In genomic region chr7:132464894-132465293, GRCm38 (mm10) we compare ENCODE assay signal across 24 mouse cellular contexts.
DNase-seq lines count a peak whose midpoint lies in the region; ATAC-seq and TF ChIP-seq lines count a peak whose summit lies in the region.
"Had no signal": no experiment of that assay in that cellular context is flagged by ENCODE, and none has a peak within 500 bp of the region (broad histone marks: within the 10 kb centered on the region; RNA-seq: fewer than 3 reads in every experiment).

No protein-coding gene starts in this region.

- DNase-seq in frontal cortex, postnatal 10 days (ENCODE audit: low spot score in 2 of 2) = no peak
- peak; percentile 18 for DNase-seq in liver, adult 2 months (ENCODE audit: extremely low read depth, low read depth, low spot score)
- DNase-seq in lung, adult 2 months = no peak
- peak; percentile 8 for DNase-seq in NIH3T3 (ENCODE audit: low read depth)
- no peak for DNase-seq in forebrain, embryonic 11.5 days (ENCODE audit: low spot score)
- DNase-seq: adrenal gland, adult 2 months; adrenal gland, postnatal 10 days; adrenal gland, postnatal 25 days; B cell, adult 2 months; cerebellum, adult 11-12 months; cerebellum, adult 2 months; cerebellum, adult 9-10 months; cerebellum, postnatal 10 days; cerebellum, postnatal 25 days had no signal

- 75% methylated on average over 1 of the region's 1 CpGs for WGBS in liver, adult 2 months
- WGBS in liver, embryonic 12.5 days (ENCODE audit: insufficient replicate concordance) = 66% methylated on average over 1 of the region's 1 CpGs
- 50% methylated on average over 1 of the region's 1 CpGs for WGBS in lung, embryonic 16.5 days
- WGBS in lung, adult 2 months = 79% methylated on average over 1 of the region's 1 CpGs
- WGBS in forebrain, embryonic 11.5 days = 78% methylated on average over 1 of the region's 1 CpGs

- H3K9ac ChIP-seq in liver, adult 2 months (ENCODE audit: low read depth, low read length) = no peak overlapping the region
- H3K9ac ChIP-seq in liver, embryonic 12.5 days = no peak overlapping the region
- no peak overlapping the region for H3K9ac ChIP-seq in lung, embryonic 16.5 days (ENCODE audit: low read length)
- no peak overlapping the region for H3K9ac ChIP-seq in forebrain, embryonic 11.5 days (ENCODE audit: low read length)
- H3K9ac ChIP-seq: embryonic facial prominence, embryonic 12.5 days; forebrain, embryonic 12.5 days had no signal

- no peaks in the 10 kb centered on the region for H3K79me2 ChIP-seq in liver, adult 2 months (ENCODE audit: control insufficient read depth, insufficient read depth, low read length)

- no peak for TF ChIP-seq POLR2A in liver, adult 2 months (IDR thresholded peaks at IDR 0.05; ENCODE audit: extremely low read depth, insufficient read depth, low read length)
- TF ChIP-seq POLR2A in lung, adult 2 months (IDR thresholded peaks at IDR 0.05; ENCODE audit: borderline replicate concordance, extremely low read depth, low read depth, low read length) = no peak

- H3K36me3 ChIP-seq in liver, adult 2 months (ENCODE audit: control insufficient read depth, insufficient read depth, low read length) = no peaks in the 10 kb centered on the region
- H3K36me3 ChIP-seq in liver, embryonic 12.5 days = no peaks in the 10 kb centered on the region
- no peaks in the 10 kb centered on the region for H3K36me3 ChIP-seq in lung, embryonic 16.5 days (ENCODE audit: control insufficient read depth, insufficient read depth, low read length)
- H3K36me3 ChIP-seq in forebrain, embryonic 11.5 days (ENCODE audit: control insufficient read depth, insufficient read depth, low read length) = no peaks in the 10 kb centered on the region
- H3K36me3 ChIP-seq: embryonic facial prominence, embryonic 10.5 days; embryonic facial prominence, embryonic 12.5 days; forebrain, embryonic 12.5 days; G1E had no signal

- H3K4me3 ChIP-seq in liver, adult 2 months (ENCODE audit: insufficient read depth, low read depth, low read length) = no peak overlapping the region
- no peak overlapping the region for H3K4me3 ChIP-seq in liver, embryonic 12.5 days
- no peak overlapping the region for H3K4me3 ChIP-seq in lung, embryonic 16.5 days (ENCODE audit: low read length)
- no peak overlapping the region for H3K4me3 ChIP-seq in lung, adult 2 months (replicated peaks; ENCODE audit: extremely low read depth, low read depth, low read length)
- H3K4me3 ChIP-seq in forebrain, embryonic 11.5 days (ENCODE audit: low read depth, low read length) = no peak overlapping the region
- H3K4me3 ChIP-seq: embryonic facial prominence, embryonic 10.5 days; embryonic facial prominence, embryonic 12.5 days; forebrain, embryonic 12.5 days had no signal

- H3K27ac ChIP-seq in liver, adult 2 months (replicated peaks; ENCODE audit: insufficient read depth, low read depth, low read length) = no peak overlapping the region
- H3K27ac ChIP-seq in liver, embryonic 12.5 days = no peak overlapping the region
- no peak overlapping the region for H3K27ac ChIP-seq in lung, embryonic 16.5 days (ENCODE audit: low read length)
- H3K27ac ChIP-seq in forebrain, embryonic 11.5 days (ENCODE audit: low read depth, low read length) = no peak overlapping the region
- H3K27ac ChIP-seq: embryonic facial prominence, embryonic 10.5 days; embryonic facial prominence, embryonic 12.5 days; forebrain, embryonic 12.5 days had no signal

- H3K4me1 ChIP-seq in liver, adult 2 months (ENCODE audit: control insufficient read depth, insufficient read depth, low read length) = no peaks in the 10 kb centered on the region
- peaks cover 12% of the 10 kb centered on the region for H3K4me1 ChIP-seq in liver, embryonic 12.5 days
- H3K4me1 ChIP-seq in lung, embryonic 16.5 days (replicated peaks; ENCODE audit: control insufficient read depth, insufficient read depth, low read length) = no peaks in the 10 kb centered on the region
- no peaks in the 10 kb centered on the region for H3K4me1 ChIP-seq in lung, adult 2 months (ENCODE audit: control insufficient read depth, insufficient read depth, low read length)
- H3K4me1 ChIP-seq in forebrain, embryonic 11.5 days (replicated peaks; ENCODE audit: control insufficient read depth, insufficient read depth, low read length) = no peaks in the 10 kb centered on the region
- H3K4me1 ChIP-seq: embryonic facial prominence, embryonic 10.5 days; embryonic facial prominence, embryonic 12.5 days; forebrain, embryonic 12.5 days had no signal

- H3K27me3 ChIP-seq in liver, adult 2 months (ENCODE audit: control insufficient read depth, insufficient read depth, low read length) = no peaks in the 10 kb centered on the region
- H3K27me3 ChIP-seq in liver, embryonic 12.5 days (replicated peaks) = peaks cover 8% of the 10 kb centered on the region; the same call in 1 of the 2 replicates
- H3K27me3 ChIP-seq in lung, embryonic 16.5 days (ENCODE audit: control insufficient read depth, insufficient read depth, low read depth, low read length) = no peaks in the 10 kb centered on the region
- no peaks in the 10 kb centered on the region for H3K27me3 ChIP-seq in forebrain, embryonic 11.5 days (ENCODE audit: control insufficient read depth, insufficient read depth, low read length)
- H3K27me3 ChIP-seq: embryonic facial prominence, embryonic 12.5 days; forebrain, embryonic 12.5 days had no signal

- H3K4me2 ChIP-seq in liver, embryonic 12.5 days = no peak overlapping the region
- H3K4me2 ChIP-seq in lung, embryonic 16.5 days (ENCODE audit: low read depth, low read length) = no peak overlapping the region
- no peak overlapping the region for H3K4me2 ChIP-seq in forebrain, embryonic 11.5 days (ENCODE audit: low read depth, low read length, severe bottlenecking)
- H3K4me2 ChIP-seq: embryonic facial prominence, embryonic 12.5 days; forebrain, embryonic 12.5 days had no signal

- ATAC-seq in frontal cortex, adult (ENCODE audit: low TSS enrichment) = peak; percentile 44; the same call in 1 of the 2 replicates
- no peak for ATAC-seq in liver, embryonic 12.5 days
- peak; percentile 55 for ATAC-seq in lung, embryonic 16.5 days (ENCODE audit: low read depth)
- no peak for ATAC-seq in forebrain, embryonic 11.5 days (replicated peaks; ENCODE audit: low FRiP score)
- ATAC-seq: CD4-positive, CD25-positive, alpha-beta regulatory T cell, adult 4 months; forebrain, embryonic 14.5 days; forebrain, embryonic 16.5 days had no signal

- H3K9me3 ChIP-seq in liver, embryonic 12.5 days (replicated peaks) = no peaks in the 10 kb centered on the region
- no peaks in the 10 kb centered on the region for H3K9me3 ChIP-seq in lung, embryonic 16.5 days (ENCODE audit: control insufficient read depth, low read length)
- H3K9me3 ChIP-seq in forebrain, embryonic 11.5 days (ENCODE audit: control insufficient read depth, low read length) = no peaks in the 10 kb centered on the region
- H3K9me3 ChIP-seq: embryonic facial prominence, embryonic 10.5 days; embryonic facial prominence, embryonic 12.5 days; forebrain, embryonic 12.5 days had no signal

- TF ChIP-seq CTCF in liver, adult 2 months (IDR thresholded peaks at IDR 0.05; ENCODE audit: low read depth, low read length) = no peak
- TF ChIP-seq CTCF in lung, adult 2 months (IDR thresholded peaks at IDR 0.05; ENCODE audit: insufficient read depth, low read length) = no peak

Comparison
In these comparisons a context has a peak if more than half of its experiments do, and no peak if none do; other contexts are left out.
1. ATAC-seq: peak in frontal cortex, adult (single experiment) and lung, embryonic 16.5 days (single experiment); none in liver, embryonic 12.5 days (single experiment) and forebrain, embryonic 11.5 days (single experiment).
2. DNase-seq: peak in liver, adult 2 months (single experiment) and NIH3T3 (single experiment); none in frontal cortex, postnatal 10 days (0 of 2), lung, adult 2 months (single experiment) and forebrain, embryonic 11.5 days (single experiment).